Mouse (Mus musculus): ENCODE data around the gene Mavs. TPM values are rescaled to one million over a fixed set of nuclear protein-coding genes. Genes with fewer than 3 reads are reported as not detected.

Mavs gene
- polyA plus RNA-seq (2012; rRNA removed), result 41.1 and 45.9 TPM in 2 replicates

DNA sequence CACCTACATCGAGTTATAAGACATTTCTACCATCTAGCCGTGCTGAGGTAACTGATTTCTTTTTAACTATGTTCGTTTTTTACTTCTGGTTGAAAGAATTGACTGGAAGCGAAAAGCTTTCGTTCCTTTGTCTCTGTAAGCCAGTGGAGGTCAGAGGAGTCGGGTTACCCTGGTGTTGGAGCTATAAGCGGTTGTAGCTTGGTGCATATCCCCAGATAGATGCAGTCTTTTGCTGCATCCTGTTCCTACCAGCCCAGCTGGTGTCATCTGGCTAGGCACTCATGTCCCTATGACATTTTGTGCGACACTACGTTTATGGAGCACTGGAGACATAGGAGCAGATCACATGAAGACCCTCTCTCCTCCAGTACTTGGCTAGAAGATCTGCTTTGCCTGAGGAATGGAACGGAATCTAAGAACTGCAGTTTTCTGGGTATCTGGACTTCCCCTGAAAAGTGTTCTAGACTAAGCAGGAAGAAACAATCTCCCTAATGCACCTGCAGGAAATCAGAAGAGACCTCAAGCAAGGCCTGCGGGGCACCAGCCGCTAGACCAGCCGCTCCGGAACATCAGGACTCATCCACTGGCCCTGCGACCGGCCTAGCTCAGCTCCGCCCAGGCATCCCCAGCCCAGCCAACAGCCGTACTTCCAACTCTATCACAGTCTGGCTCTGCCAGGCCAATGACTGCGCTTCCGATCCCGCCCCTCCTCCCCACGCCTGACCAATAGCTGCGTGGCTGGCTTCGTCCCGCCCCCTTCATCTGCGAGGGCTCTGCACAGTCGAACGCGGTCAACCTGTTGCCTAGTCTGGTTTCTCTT lies at the start of gene Mavs:
Gene Mavs (plus strand): TSS at position 757 of the 820 bp plus-strand sequence.

DNA sequence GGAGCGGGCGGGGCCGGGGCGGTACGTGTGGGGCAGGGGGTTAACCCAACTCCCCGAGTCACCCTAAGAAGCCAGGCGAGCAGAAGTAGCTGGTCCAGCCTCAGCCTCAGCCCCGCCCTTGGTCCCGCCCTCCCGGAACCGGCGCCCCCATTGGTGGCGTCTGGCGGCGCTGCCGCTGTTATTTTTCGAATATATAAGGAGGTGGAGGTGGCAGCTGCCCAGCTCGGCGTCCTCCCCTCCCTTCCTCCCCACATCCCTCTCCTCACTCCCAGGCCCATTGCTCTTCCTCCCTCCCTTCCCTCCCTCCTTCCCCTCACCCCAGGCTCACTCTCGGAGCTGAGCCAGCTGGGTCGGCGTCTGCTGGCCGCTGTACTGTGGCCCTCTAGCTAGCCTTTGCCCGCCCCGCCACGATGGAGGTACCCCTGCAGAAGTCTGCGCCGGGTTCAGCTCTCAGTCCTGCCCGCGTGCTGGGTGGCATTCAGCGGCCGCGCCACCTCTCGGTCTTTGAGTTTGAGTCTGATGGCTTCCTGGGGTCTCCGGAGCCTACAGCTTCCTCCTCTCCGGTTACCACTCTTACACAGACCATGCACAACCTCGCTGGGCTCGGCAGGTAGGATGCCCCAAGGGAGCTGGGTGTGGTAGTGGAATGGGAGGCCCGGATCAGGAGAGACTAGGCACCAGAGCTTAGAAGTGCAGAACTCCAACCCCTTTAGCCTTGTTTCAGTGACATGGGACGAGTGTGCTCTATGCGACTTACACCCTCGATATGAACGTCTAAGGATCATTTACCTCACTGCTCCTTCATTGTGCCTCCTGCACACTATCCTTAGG lies 46.9 kb upstream of the Mavs start, which contains the start of the genes Cdc25b and Spef1:
Gene Cdc25b (plus strand): TSS at position 179 of the 831 bp plus-strand sequence.
Gene Spef1 (minus strand): TSS at position 512 of the 831 bp plus-strand sequence.

DNA sequence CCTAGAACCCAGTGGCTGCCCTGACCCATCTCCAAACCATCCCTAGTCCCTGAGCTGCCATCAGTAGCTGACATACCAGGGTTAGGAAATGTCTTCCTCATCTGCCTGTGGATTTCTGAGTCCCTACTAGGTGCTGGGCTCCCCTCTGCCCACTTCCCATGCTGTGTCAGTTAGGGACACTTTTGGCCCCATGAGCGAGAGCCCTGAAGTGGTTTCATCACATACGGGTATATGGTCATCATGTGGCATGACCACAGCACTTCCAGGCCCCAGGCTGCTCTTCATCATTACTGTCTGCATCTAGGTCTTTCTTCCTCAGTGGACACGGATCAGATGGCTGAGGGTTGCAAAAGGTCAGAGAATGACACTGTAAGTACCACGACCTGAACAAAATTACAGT lies 27.1 kb upstream of the Mavs start, which contains the start of gene Ap5s1:
Gene Ap5s1 (plus strand): TSS at position 301 of the 400 bp plus-strand sequence.

DNA sequence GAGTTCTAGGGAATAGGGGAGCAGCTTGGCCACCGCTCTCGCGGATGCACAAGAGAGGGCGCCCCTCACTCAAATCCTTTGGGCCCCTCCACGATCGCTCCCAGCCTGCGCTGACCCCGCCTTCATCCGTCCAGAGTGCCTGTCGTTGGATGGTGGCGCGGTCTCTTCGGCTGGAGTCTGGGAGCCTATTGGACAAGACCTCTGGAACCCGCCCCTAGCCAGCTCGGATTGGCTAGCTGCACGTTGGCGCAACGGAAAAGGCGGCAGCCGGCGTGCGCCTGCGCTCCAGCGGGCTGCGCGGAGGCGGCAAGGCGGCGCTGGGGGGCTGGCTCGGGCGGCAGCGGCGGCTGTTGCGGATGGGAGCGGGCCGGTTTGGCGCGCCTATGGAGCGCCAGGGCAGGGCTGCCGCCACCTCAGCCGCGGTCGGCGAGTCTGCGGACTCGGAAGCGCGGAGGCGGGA lies 28.4 kb downstream of the Mavs start, which contains the start of gene Pank2:
Gene Pank2 (plus strand): TSS at position 283 of the 460 bp plus-strand sequence.

Other genes starting within 250 kb of the Mavs start
- 30.7 and 65.3 TPM in 2 replicates for gene Gfra4, start 191.0 kb upstream of the Mavs start, polyA plus RNA-seq (2012; rRNA removed)
- gene Adam33, start 170.2 kb upstream of the Mavs start, polyA plus RNA-seq (2012; rRNA removed), result 35.6 and 43.1 TPM in 2 replicates
- 1.8 and 2.0 TPM in 2 replicates for gene Siglec1, start 147.3 kb upstream of the Mavs start, polyA plus RNA-seq (2012; rRNA removed)
- 4.9 and 6.4 TPM in 2 replicates for gene Hspa12b, start 106.8 kb upstream of the Mavs start, polyA plus RNA-seq (2012; rRNA removed)
- gene Gm11037, start 100.6 kb upstream of the Mavs start, polyA plus RNA-seq (2012; rRNA removed), result not detected in 2 replicates
- gene 1700037H04Rik, start 74.0 kb upstream of the Mavs start, polyA plus RNA-seq (2012; rRNA removed), result 37.6 and 53.3 TPM in 2 replicates
- 66.5 and 82.0 TPM in 2 replicates for gene Cenpb, start 54.0 kb upstream of the Mavs start, polyA plus RNA-seq (2012; rRNA removed)
- gene Cdc25b, start 47.1 kb upstream of the Mavs start, polyA plus RNA-seq (2012; rRNA removed), result 18.2 and 22.2 TPM in 2 replicates
- 6.9 and 10.8 TPM in 2 replicates for gene Spef1, start 46.8 kb upstream of the Mavs start, polyA plus RNA-seq (2012; rRNA removed)
- gene Ap5s1, start 27.0 kb upstream of the Mavs start, polyA plus RNA-seq (2012; rRNA removed), result 25.0 and 38.9 TPM in 2 replicates
- gene Pank2, start 28.4 kb downstream of the Mavs start, polyA plus RNA-seq (2012; rRNA removed), result 2.9 and 4.1 TPM in 2 replicates
- gene Rnf24, start 118.8 kb downstream of the Mavs start, polyA plus RNA-seq (2012; rRNA removed), result 0.39 and 0.81 TPM in 2 replicates

Data from stomach, adult 2 months (tissue).